Mouse (Mus musculus) gonadal fat pad, adult 2 months (tissue): ENCODE measurements around the gene Grm8. TPM values are rescaled to one million over a fixed set of nuclear protein-coding genes. Genes with fewer than 3 reads are reported as not detected.
"Not testable (repeated sequence)": the region's sequence is repeated elsewhere in the genome, so short reads cannot be mapped to it uniquely, and the experiment has no call there.

Experiments used
- DNase-seq: peaks from one replicate; pipeline ENCODE4 v3.0.0-alpha.2; 2012; ENCODE audit warnings: low read depth
- polyA plus RNA-seq: library from polyadenylated mRNA; depleted of rRNA; stranded (reverse); fragments of >200 nt; gene quantifications from 2 replicates; pipeline ENCODE4 v1.2.3, GENCODE M21; 2012

Grm8 gene
- polyA plus RNA-seq, 1 experiment = 0.03 TPM

- no peak for DNase-seq
These were observed 249.2 kb downstream of the Grm8 start for GRCm38 (mm10) chr6:27885786-27886185.

DNA sequence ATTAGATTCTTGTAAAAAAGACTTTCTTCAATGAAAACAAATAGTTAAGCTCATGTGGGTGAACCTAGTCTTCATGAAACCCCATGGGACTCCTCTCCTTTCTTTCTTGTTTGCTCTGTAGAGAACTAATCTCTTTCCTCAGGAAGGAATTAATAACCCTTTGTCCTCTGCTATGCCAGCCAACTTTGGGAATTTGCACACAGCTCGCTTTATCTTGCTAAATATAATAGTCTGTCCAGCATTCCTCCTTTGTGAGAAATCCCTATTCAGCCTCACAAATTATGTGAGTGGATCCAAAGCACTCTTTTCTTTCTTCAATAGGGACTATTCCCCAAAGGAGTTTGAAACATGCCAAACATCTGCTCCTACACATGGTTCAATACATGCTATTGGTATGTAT, 285.3 kb downstream of the Grm8 start:
- no peak for DNase-seq

- DNase-seq = no peak
These were observed 298.8 kb downstream of the Grm8 start for GRCm38 (mm10) chr6:27836159-27836558.

- DNase-seq = not testable (repeated sequence)
These were observed 315.2 kb downstream of the Grm8 start for GRCm38 (mm10) chr6:27819735-27820134.

GRCm38 (mm10) chr6:27812789-27813188, 322.2 kb downstream of the Grm8 start:
- DNase-seq = no peak

DNA sequence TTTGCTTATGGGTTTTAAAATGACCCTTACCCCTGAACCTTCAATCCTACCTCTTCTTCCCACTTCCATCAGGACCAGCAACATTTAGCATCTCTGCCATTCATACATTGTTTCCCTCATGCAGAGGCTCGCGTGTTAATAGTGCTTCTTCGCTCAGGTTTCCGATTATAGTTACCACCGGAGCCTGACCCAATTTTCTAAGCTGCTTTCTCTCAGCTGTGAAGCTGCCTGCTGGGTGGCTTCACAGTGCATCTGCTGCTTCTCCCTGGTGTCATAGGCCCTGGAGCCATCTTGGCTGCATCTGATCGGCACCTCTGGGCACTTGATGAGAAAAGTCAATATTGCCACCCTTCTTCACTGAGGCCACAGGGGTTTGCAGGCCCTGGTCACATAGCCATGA, 325.0 kb downstream of the Grm8 start:
- DNase-seq = no peak

DNA sequence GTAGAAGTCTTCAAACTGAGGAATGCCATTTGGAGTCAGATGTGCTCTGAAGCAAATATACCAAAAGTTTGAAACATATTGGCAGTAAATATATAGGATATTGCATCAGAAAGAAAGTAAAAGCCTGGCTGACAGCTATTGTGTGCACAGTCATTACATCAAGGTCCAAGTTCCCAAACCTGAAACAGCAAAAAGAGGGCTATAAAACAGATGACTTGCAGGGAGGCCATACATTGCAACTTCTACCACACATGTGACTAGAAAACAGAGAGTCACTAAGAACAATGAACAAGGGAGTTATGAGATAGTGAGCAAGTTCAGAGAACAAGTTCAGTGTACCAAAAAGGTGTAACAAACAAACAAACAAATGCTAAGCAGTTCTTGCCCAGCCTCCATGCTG, 328.2 kb downstream of the Grm8 start:
- no peak for DNase-seq

- no peak for DNase-seq
These were observed 334.0 kb downstream of the Grm8 start for GRCm38 (mm10) chr6:27800881-27801572.

GRCm38 (mm10) chr6:27798735-27799134, 336.2 kb downstream of the Grm8 start:
- no peak for DNase-seq

- no peak for DNase-seq
These were observed 345.4 kb downstream of the Grm8 start for GRCm38 (mm10) chr6:27789566-27789965.

DNA sequence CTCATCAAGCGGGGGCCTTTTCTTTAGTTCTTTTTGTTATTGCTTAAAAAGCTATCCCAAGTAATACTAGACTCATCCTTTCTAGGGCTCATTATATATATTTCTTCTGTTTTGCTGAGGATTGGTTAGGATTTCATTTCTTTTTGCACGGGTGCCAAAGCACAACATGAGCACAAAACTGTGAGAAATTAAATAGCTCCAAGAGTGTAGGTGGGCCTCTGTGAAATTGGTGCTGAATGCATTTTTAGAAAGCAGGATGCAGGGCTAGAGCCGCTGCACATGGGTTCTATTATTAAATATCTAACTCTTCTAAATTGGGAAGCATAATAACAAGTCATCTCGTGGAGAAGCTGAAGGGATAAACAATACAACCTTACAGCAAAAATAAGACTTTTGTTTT, 345.8 kb downstream of the Grm8 start:
- DNase-seq = no peak

GRCm38 (mm10) chr6:27782251-27782650, 352.7 kb downstream of the Grm8 start:
- no peak for DNase-seq

- no peak for DNase-seq
These were observed 353.6 kb downstream of the Grm8 start for GRCm38 (mm10) chr6:27781371-27781770.

DNA sequence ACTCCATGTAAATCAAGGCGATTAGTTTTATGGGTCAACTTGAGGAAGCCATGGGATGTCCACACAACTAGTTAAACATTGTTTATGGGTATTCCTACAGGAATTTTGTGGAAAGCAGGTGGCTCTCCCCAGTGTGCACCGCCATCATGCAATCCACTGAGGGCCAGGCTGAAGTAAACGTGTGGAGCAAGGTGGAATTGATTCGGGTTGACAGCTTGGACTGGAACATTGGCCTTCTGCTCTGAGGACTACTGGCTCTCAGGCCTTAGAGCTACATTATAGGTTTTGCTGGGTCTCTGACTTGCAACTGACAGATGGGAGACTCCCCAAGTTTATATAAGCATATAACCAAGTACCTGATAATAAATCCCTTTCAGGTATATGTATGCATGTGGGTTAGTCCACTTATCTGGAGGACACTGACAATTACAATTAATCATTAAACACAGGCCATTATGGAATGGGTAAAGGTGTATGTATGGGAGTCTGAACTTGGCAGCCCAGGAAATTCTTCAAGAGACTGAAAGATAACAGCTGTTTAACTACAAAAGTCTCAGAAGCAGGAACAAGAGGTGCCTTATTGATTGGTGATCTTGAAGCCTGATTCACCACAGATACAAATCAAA, 359.2 kb downstream of the Grm8 start:
- DNase-seq = no peak

DNA sequence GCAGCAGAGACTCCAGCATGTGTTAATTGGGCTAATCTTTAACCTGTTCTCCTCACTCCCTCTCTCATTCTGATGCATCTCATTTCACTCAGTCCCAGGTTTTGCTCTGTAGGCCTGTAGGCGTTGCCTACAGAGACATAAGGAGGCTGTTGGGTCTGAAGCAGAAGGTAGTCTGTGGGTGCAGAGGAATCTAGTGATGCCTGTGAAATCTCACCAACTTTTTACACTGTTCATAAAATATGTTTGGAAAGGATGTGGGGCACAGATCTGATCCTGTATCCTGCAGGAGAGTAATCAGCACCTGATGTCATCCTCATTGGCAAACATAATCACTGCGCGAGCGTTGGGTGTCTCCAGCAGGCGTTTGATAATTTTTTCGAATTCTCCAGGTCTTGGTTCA, 372.9 kb downstream of the Grm8 start:
- DNase-seq = no peak

- no peak for DNase-seq
These were observed 381.6 kb downstream of the Grm8 start for GRCm38 (mm10) chr6:27753290-27753829.

DNA sequence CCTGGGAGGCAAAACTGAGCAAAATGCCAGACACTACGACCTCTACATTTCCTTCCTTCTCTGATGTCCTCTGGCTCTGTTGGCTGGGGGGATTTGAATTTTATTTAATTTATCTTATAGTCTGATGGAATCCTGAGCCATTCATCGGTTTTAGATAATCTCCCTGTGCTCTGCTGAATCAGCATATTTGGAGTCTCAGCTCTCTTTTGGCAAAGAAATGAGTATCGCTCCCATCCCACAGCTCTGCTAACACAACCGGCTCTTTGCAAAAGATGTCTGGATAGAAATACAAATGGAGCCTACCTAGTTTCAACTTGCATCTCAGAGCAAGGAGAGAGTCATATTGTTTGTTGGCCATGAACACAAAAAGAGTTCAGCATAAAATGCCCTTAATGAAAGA, 388.5 kb downstream of the Grm8 start:
- no peak for DNase-seq

DNA sequence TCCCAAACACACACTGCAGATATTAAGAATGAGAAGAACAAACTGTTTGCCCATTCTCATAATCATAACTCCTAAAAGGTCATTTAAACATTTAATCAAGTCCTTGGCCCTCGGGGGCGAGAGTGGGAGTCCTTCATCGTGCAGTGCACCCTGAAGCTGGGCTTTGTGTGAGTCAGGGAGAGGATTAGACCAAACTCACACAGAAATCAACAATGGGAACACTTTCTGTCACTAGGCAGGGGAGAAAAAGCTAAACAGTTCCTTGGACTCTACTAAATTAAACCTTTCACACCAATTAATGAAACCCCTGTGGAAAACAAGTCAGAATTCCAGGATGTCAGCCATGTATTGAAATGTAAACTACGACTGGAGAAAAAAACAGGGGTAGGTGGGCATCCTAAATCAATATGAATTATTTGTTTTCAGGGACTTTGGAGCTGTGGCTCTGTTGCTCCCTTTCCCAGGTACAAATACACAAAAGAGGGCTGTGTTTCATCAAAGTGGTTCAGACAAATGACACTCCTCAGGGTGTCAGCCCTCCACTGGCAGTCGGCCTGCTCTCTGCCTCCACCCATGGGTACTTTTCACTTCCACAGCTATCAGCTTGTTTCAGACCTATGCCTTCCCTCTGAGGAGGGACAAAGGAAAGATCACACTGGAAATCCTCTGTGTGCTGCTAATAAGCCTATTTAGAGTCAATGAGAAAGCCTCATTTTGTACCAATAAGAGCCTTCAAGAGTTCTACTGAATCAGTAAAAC, 389.1 kb downstream of the Grm8 start:
- no peak for DNase-seq

DNA sequence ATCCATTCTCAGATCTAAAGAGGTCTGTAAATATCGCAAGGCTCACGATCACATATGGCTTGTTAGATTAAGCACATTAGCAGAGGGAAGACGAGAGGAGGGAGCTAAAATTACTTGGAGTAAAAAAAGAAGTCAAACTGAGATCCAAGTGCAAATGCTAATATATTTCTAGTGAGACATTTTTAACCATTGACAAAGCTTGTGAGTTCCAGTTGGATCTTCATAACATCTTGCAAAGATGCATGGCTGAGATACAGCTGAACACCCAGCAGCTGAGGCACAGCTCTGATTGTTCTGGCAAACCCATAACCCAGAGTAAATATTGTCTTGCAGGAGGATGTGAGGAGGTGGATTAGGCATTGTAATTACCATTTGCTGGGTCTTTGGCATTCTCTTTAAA, 445.6 kb downstream of the Grm8 start:
- DNase-seq = no peak

- no peak for DNase-seq
These were observed 473.1 kb downstream of the Grm8 start for GRCm38 (mm10) chr6:27661747-27662435.

DNA sequence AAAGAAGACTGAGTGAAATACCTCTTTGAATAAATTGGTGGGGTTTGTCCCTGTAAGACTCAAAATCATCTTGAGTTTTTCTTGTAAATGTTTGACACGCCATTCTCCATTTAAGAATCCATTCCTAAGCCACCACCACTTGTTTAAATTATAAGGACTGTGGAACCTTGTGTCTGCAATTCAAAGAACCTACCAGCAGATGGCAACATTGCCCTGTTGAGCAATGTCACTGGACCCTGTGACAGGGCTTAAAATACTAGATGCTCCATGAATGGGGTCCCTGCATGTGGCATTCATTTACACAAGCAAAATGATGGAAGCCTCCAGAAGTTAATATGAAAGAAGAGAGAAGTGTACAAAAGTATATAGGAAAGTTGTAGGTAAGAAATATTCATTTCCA, 477.5 kb downstream of the Grm8 start:
- DNase-seq = no peak

GRCm38 (mm10) chr6:27646503-27646902, 488.5 kb downstream of the Grm8 start:
- no peak for DNase-seq
